Mouse (Mus musculus) mouse trophoblast stem cell (cell line): ENCODE data around the gene Zfp868.
"Not testable (repeated sequence)": the region's sequence is repeated elsewhere in the genome, so short reads cannot be mapped to it uniquely, and the experiment has no call there.

Source experiments
- in situ Hi-C, 2 experiments: fragments of 300-500 bp; cut with MseI, MboI; formaldehyde crosslinking; loops; 2 replicates in 1 of 2; 3 replicates in 1 of 2; pipeline ENCODE4 v1.15.1; 2025

Zfp868 gene

GRCm38 (mm10) chr8:69625095-69625789, at the start of gene Zfp868:
Gene Zfp868, minus strand, starts transcription at chr8:69625548.
- in situ Hi-C loops = no loop called here

DNA sequence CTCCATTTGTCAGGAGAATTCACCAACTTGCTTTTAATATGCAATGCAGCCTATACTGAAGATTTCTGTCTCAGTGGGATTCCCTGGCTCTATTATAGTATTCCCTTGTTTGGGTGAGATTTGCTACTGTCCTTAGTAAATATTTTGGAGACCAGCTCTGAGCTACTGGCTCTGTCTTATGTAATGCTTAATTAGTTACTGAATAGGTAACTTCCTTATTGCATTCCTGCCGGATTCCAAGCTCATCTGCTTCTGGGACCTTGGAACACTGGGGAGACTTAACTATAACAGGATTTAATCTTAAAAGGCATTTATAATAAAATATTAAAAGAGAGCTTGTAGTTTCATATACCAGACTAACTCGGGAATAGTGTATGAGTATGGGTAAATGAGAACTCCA, 39.7 kb upstream of the Zfp868 start:
- in situ Hi-C loops = not testable (repeated sequence)

DNA sequence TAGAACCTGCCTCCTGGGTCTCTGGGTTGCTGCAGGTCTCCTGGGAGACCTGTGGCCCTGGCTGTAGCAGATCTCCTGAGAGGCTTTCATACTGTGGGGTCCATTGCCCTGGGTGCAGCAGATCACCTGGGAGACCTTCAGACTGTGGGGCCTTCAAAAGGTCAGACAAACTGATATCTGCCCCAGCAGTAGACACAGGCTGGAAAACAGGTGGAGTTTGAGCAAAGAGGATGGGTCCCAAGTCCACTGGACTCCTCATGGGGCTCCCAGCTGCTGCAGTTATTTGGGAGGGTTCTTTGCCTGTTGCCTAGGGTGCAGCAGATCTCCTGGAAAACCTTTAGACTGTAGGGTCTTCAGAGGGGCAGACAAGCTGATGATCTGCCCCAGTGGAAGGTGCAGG, 35.9 kb upstream of the Zfp868 start:
- in situ Hi-C loops = no loop called here

DNA sequence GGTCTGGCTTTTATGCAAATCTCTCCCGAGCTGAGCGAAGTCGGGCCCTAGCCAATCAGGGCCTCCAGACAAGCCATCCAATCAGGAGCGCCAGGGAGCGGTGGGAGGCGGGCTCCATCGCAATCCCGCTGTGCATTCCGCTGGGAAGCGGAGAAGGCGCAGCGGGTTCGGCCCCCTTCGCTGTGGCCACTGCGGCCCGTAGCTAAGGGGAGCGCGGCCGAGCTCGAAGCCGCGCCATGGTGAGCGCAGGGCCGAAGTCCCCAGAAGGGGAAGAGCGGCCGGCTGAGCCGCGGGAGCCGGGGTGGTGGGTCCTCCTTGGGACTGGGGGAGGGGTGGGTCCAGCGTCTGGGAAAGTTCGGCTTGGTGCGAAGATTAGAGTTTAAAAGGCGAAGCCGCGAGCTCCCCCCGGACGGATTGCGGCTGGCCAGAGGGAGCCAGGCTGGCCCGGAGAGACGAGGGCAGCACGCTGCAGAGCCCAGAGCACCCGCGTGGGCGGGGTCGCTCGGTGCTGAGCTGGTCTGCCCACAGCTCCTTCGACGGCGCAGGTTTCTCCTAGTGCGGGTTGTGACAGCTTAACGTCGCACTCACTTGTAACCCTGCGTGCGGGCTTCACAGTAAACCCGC, 29.1 kb upstream of the Zfp868 start, which contains the start of gene Zfp964:
TSS of gene Zfp964 (plus strand) at position 122 of the 624 bp plus-strand sequence.
- in situ Hi-C loops = no loop called here

DNA sequence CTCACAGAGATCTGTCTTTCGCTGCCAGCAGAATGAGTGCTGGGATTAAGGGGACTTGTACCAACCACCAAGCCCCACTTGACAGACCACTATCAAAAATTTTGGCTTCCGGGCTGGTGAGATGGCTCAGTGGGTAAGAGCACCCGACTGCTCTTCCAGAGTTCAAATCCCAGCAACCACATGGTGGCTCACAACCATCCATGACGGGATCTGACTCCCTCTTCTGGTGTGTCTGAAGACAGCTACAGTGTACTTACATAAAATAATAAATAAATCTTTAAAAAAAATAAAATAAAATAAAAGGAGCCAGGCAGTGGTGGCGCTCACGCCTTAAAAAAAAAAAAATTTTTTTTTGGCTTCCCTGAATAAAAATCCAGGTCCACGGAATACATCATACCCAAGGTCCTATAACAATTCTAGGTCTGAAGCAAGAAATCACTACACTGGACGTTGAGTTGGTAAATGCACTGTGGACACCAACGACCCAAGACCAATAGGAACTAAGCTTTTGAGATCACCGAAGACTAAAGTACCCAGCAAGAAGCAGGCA, 28.5 kb upstream of the Zfp868 start:
- in situ Hi-C loops = no loop called here

- in situ Hi-C loops = no loop called here
Observed at GRCm38 (mm10) chr8:69618078-69618477, 7.3 kb downstream of the Zfp868 start.

DNA sequence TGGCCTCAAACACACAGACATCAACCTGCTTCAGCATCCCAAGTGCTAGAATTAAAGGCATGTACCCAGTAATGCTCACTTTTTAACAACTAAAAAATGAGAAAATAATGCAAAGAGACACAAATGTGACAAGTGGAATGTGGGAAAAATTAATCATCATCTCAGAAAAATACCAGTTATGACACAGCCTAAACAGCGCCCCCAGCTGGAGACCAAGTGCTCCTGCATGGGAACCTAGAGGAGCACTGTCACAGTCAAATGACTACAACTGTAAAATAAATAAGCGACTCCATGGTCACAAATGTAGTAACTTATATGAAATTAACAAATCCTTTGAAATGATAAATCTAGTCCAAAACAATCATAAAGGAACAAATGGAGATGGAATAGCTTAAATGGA, 10.7 kb downstream of the Zfp868 start:
- in situ Hi-C loops = no loop called here

DNA sequence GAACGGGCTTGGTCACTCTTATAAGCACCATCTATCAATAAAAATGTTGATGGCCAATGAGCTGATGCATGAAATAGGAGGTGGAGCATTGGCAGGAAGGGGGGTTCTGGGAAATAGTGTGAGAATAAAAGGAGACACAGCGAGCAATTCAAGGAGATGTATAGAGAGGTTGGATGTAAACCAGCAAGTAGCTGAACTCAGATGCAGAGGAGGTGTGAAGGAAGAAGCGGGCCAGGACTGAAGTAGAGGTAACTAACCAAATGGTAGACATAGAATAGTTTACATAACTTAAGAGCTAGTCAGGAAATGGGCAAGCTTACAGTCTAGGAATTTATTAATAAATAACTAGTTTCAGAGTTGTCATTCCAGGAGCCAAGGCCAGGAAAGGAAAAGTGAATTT, 27.8 kb downstream of the Zfp868 start:
- in situ Hi-C loops = not testable (repeated sequence)

DNA sequence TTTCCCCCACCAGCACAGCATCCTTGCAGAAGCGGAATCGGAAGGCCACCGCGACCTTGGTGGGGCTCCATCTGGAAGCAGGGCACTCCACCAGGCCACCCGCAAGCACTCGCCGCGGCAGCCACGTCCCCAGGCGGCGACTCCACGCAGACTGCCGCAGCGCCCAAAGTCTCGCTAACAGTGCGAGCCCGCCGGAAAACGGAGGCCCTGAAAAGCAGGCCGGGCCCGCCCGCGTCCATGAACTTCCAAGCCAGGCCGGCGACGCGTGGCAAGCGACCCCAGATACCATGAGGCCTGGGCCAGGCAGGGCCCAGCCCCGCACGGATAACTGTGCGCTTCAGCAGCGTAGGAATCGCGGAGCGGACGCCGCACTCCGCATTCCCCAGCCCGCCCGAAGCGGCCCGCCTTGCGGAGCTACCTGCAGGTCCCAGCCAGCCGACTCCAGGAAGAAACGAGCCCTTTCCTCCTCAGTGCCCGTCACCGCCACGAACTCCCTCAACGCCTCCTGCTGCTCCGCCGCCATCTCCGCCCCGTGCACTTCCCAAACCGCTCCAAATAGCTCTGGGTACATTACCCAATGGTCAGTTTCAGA, 40.6 kb downstream of the Zfp868 start:
- in situ Hi-C loops = no loop called here

- in situ Hi-C loops = not testable (repeated sequence)
Observed at GRCm38 (mm10) chr8:69584201-69584600, 41.1 kb downstream of the Zfp868 start.
